Mouse (Mus musculus): ENCODE data around the gene Mrtfa.
A peak's percentile ranks its signal among the peaks of the same experiment; 100 is the strongest.

GRCm38 (mm10) chr15:81239261-81239660, 48.7 kb upstream of the Mrtfa start:
- TF ChIP-seq POLR2A (IDR thresholded peaks at IDR 0.05; ENCODE audit: borderline replicate concordance, extremely low read depth, insufficient read depth, insufficient read length, poor library complexity, severe bottlenecking) (no peak), CTCF (IDR thresholded peaks at IDR 0.05; ENCODE audit: borderline replicate concordance, extremely low read depth, insufficient read depth, insufficient read length) (peak; percentile 60)
